In the genomic region with DNA sequence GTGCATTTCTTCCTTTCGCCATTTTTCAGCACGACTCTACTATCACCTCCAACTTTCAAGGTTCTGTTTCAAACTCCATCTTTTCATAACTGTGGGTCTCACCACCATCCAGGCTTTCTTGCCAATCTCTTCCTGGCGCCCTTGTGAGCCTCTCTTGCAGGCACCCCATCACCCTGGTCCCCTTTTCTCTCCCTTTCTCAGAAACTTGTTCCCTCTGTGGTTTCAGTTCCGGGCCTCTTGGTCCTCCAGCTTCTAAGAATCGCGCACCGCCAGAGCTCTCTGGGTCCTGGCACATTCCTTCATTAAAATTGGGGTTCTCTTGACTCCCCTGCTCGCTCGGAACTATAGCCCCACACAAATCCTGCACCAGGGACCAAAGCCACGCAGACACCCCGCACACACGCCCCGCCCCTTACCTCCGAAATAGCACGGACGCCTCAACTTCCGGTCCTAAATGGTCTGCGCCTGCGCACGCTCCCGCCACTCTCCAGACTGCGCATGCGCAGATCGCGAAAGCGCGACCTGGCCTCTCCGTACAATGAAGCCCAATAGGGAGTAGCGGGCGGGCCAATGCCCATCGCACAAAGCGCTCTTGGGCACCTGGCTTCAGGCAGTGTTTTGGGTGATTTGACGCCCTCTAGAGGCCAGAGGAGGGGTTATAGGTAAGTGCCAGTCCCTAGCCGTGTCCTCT, we compare ENCODE assay signal across 8 mouse cellular contexts. TPM values are rescaled to one million over a fixed set of nuclear protein-coding genes. Genes with fewer than 3 reads are reported as not detected.
A peak's percentile ranks its signal among the peaks of the same experiment; 100 is the strongest.
DNase-seq lines count a peak whose midpoint lies in the region; ATAC-seq and TF ChIP-seq lines count a peak whose summit lies in the region.

Gene Dhx34 (minus strand): TSS at position 456 of the 691 bp plus-strand sequence.

- peak within 1 kb of the TSS; percentile 68 for H3K4me2 ChIP-seq in lung, postnatal 0 days (replicated peaks; ENCODE audit: low read depth, low read length)

- TF ChIP-seq CTCF in lung, postnatal 0 days (IDR thresholded peaks at IDR 0.05): peak; percentile 63

- WGBS in hindbrain, embryonic 10.5 days: 2% methylated on average over 34 of the region's 34 CpGs
- under 1% methylated on average over 34 of the region's 34 CpGs for WGBS in lung, postnatal 0 days

- H3K27me3 ChIP-seq in hindbrain, embryonic 10.5 days (ENCODE audit: insufficient read depth, poor library complexity, severe bottlenecking): no peaks in the 10 kb centered on the region; the same call in 1 of the 2 replicates
- H3K27me3 ChIP-seq in lung, postnatal 0 days (replicated peaks; ENCODE audit: insufficient read depth, low read length): no peaks in the 10 kb centered on the region

- H3K27ac ChIP-seq in hindbrain, embryonic 10.5 days: peak within 1 kb of the TSS; percentile 95
- peak within 1 kb of the TSS; percentile 70 for H3K27ac ChIP-seq in lung, postnatal 0 days (ENCODE audit: low read length)

- DNase-seq in MN1 (ENCODE audit: low spot score): peak; percentile 96
- DNase-seq in cerebellum, adult 9-10 months: peak; percentile 97
- DNase-seq in hindbrain, embryonic 10.5 days (ENCODE audit: low spot score): peak; percentile 97
- DNase-seq in layer of hippocampus, adult 9-11 months: peak; percentile 96
- DNase-seq in lung, postnatal 0 days (ENCODE audit: low spot score): peak; percentile 97
- peak; percentile 93 for DNase-seq in ovary, postnatal 14 days (ENCODE audit: low spot score)
- DNase-seq in thymus, postnatal 14 days: peak; percentile 96

- peak within 1 kb of the TSS; percentile 80 for H3K4me3 ChIP-seq in hindbrain, embryonic 10.5 days
- H3K4me3 ChIP-seq in lung, postnatal 0 days (ENCODE audit: low read depth, low read length): peak within 1 kb of the TSS; percentile 69

- H3K9ac ChIP-seq in lung, postnatal 0 days (replicated peaks; ENCODE audit: low read depth): peak within 1 kb of the TSS; percentile 54

- peak; percentile 98 for ATAC-seq in frontal cortex, adult (ENCODE audit: low TSS enrichment)
- peak; percentile 98 for ATAC-seq in lung, postnatal 0 days

- H3K36me3 ChIP-seq in hindbrain, embryonic 10.5 days: peaks cover 21% of the 10 kb centered on the region
- H3K36me3 ChIP-seq in lung, postnatal 0 days (ENCODE audit: insufficient read depth, low read length): peaks cover 6% of the 10 kb centered on the region

- peaks cover 15% of the 10 kb centered on the region for H3K4me1 ChIP-seq in hindbrain, embryonic 10.5 days (replicated peaks)
- peaks cover 8% of the 10 kb centered on the region; the same call in 1 of the 2 replicates for H3K4me1 ChIP-seq in lung, postnatal 0 days (ENCODE audit: insufficient read depth, low read depth, low read length)

- no peak for TF ChIP-seq EP300 in lung, postnatal 0 days (IDR thresholded peaks at IDR 0.05)

- H3K9me3 ChIP-seq in hindbrain, embryonic 10.5 days: no peaks in the 10 kb centered on the region
- H3K9me3 ChIP-seq in lung, postnatal 0 days (ENCODE audit: low read length): no peaks in the 10 kb centered on the region

RNA-seq across cellular contexts. Expression of gene Dhx34, which starts in this region (rescaled TPM):
- 22.0 and 22.3 TPM in 2 replicates for polyA plus RNA-seq in hindbrain, embryonic 10.5 days (2016; fragmentation: Nextera tagmentation; extraction: Ambion mirVana)
- polyA plus RNA-seq in lung, postnatal 0 days (2015; fragmentation: Nextera tagmentation; extraction: Ambion mirVana): 7.8 and 8.5 TPM in 2 replicates

Comparison
In these comparisons a context has a peak if more than half of its experiments do, and no peak if none do; other contexts are left out.
1. Peak in every context shown above with its lines: DNase-seq, ATAC-seq, H3K4me3 ChIP-seq and H3K27ac ChIP-seq.